Mouse (Mus musculus) left cerebral cortex, adult 18-20 months (tissue): ENCODE data around the gene Ccdc9. TPM values are rescaled to one million over a fixed set of nuclear protein-coding genes. Genes with fewer than 3 reads are reported as not detected.

Experiments used
- DNase-seq, 2 experiments: peaks; one replicate each; pipeline ENCODE4 v3.0.0; 2021 to 2022; ENCODE audit warnings: low spot score in 2 of 2, mixed read lengths in 1 of 2
- long read RNA-seq, 2 experiments: library from polyadenylated mRNA; stranded (forward); transcript quantifications; one replicate each; pipeline ENCODE4 v2.0.0; 2021
- total RNA-seq, 2 experiments: library from RNA; stranded (reverse); gene quantifications; 2 replicates each; pipeline ENCODE4 v1.2.3; 2021

Gene Ccdc9
- total RNA-seq: 100 to 1,000 TPM in 1 of 2 experiments, 10 to 100 TPM in 1; 81.0 to 102 TPM
- long read RNA-seq, experiment 1, partial matches to known transcripts: 53 of 92 reads
- long read RNA-seq, experiment 1, other reads (novel, unspliced or antisense): 36 of 92 reads
- long read RNA-seq, experiment 2, partial matches to known transcripts: 26 of 44 reads
- long read RNA-seq, experiment 2, other reads (novel, unspliced or antisense): 17 of 44 reads

DNA sequence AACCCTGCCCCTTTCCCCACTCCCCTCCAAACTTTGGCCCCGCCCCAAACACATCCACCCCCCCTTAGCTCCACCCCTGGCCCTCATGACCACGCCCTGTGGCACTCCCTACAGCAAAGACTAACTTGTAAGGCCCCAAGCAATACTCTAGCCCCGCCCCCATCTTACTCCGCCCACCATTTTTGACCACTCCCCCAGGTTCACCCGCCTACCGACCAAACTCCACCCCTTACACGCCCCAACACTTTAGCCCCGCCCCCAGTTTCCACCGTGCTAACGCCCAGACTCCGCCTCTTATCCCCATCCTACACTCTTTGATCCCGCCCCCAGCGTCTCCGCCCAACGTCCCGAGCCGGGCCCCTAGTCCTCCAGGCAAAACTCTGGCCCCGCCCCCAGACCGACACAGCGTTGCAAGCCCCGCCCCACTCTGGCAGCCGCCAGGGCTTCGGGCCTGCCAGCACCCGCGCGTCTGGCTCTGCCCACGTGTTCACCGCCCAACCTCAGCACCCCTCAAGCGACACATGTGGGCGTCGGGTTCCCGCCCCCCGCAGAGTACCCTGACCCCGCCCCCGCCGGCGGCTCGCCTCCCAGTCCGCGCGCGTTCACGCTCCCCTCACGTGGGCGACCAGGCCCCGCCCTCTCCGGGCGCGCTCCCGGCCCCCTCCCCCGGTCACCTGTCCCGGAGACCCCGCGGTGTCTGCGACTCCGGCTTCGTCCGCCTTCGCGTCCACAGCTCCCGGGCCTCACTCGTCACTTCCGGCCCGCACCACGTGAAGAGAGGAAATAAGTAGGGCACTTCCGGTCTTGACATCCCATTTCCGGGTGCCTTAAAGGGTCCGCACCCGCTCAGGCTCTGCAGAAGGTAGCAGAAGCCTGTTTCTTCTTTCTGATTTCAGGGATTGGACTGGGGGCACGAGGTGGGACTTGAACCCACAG is at the start of gene Ccdc9:
Ccdc9 (minus strand) TSS at position 770 of the 936 bp plus-strand sequence.
- DNase-seq: peak; percentile 99

DNA sequence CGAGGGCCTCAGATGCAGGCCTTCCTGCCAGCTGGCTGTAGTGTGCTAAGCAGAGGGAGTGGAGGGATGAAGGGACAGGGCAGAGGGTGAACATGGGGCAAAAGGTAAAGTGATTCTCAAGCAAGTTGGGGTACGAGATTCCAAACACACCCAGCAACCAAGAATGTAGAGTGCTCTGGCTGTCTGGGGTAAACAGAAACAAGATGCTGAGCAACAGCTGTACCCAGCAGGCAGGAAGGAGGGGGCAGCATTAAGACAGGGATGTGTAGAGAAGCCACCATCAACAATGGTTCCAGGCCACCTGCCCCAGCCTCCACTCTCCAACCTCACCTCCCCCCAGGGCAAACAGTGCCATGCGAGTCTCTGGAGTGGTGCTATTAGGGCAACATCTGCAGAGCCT is 42.6 kb upstream of the Ccdc9 start:
- no peak for DNase-seq

DNA sequence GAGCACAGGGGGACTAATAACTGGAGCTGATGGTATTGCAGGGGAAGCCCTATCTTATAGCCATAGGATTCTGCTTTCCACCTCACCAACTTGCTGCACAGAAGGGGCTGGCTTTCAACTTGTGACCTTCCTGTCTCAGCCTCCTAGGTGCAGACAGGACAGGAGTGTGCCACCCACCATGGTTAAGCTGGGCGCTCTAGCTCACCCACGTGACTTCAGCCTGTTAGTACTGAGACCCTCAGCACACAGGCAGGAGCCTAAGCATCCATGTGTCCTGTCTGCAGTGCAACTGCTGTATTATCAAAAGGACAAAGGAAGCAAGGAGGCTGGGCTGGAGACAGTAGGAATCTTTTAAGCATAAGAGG is 40.0 kb upstream of the Ccdc9 start:
- no peak for DNase-seq

DNA sequence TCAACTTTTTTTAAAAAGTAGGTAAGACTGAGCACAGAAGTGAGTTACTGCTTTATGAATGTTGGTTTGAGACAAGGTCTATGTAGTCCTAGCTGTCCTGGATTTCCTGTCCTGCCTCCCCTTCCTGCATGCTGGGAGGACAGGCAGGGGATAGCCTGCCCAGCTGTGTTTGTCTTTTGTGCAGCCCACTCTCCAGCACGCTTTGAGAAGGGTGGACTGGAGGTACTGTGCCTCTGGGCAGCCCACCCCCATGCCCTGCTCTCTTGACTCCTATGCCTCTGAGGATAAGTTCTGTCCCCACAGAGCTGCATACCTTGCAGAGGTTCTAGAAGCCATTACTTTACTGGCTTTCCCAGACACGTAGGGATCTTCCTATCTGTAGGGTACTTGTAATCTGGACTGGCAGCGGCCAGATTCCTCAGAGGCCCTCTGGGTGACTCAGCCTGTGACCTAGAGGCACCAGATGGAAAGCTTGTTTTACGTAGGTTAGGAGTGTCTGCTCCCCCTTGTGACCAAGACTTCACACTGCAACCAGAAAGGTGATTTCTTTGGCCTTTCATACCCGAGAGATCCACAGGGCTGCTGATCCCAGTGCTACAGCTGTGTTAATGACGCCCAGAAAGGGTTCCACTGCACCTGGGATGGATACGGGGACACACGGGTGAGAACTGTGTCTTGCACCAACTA is 39.5 kb upstream of the Ccdc9 start:
- DNase-seq: no peak

DNA sequence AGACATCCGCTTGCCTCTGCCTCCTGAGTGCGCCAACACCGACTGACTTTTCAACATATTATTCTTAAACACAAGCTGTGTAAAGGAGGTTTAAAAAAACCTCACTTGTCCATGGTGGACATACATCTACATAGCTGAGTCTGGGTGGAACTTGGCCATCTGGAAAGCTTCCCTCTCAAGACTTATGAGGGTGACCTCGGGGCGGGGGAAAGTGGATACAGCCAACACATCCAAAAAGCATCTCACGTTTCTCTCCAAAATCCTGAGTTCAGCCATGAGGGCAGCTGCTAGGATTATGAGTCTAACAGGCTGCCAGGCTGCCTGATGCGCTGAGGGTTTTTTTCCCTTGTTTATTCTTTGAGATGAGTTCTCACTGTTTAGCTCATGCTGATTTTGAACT is 38.1 kb upstream of the Ccdc9 start:
- no peak for DNase-seq

DNA sequence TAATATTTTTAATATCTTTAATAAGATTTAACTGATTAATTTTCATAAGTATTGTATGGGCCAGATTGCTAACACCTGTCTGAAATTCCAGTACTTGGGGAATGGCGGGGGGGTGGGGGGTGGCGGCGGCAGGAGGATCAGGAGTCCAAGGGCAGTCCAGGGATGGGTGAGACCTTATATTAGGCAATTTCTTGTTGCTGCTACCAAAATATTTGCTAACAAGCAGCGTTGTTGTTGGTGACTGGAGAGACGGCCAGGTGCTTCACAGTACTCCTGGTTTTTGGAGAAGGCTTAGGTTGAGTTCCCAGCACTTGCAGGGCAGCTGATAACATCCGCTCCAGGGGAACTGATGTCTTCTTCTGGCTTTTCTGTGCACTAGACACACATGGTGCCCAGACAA is 33.9 kb upstream of the Ccdc9 start:
- DNase-seq: no peak

DNA sequence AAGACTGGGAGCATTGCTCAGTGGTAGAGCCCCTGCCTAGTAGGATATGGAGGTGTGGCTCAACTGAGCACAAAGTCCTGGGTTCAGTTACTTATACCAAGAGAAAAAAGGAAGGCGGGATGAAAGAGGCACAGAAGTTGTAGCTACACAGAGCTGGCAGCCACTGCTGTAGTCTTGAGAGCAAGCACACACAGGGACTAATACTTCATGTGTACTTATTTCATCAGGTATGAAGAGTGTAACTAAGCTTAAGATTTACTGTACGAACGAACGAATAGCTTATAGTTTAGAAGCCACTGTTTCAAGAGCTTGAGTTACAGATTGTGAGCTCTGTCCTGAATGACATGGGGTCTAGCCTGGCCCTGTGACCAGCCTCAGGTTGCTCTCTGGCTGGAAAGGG is 32.6 kb upstream of the Ccdc9 start:
- DNase-seq: no peak

DNA sequence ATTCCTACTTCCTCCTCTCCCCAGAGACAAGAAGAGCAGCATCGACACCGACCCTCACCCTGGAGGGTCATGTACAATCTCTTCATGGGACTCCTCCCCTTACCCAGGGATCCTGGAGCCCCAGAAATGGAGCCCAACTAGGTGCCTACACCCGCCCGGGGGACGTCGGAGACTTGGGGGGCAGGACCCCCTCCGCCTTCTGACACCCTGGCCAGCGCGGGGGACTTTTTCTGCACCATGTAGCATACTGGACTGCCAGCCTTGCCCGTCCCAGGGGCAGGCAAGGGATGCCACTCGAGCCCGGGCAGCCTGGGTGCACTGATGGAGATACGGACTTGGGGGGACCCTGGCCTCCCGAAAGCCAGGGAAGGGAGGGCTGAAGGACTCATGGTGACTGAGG is 30.5 kb upstream of the Ccdc9 start:
- DNase-seq: no peak

DNA sequence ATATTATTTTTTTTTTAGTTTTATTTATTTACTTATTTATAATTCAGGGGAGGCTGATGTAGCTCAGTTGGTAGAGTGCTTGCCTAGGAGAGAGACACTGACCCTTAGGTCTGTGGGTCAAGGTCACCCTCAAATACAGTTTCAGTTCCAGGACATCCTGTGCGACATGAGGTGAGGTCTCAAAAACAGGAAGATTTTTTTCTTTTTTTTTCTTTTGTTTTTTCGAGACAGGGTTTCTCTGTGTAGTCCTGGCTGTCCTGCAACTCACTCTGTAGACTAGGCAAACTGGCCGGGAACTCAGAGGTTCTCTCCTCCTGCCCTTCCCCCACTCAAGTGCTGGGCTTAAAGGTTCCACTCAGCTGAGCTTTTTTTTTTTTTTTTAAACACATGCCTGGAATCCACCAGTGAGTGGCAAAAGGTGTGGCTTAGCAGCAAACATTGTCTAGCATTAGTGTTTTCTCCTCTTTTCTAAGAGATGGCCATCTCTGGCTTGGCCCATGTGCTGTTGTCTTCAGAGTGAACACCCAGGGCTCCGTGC is 28.7 kb upstream of the Ccdc9 start:
- no peak for DNase-seq

DNA sequence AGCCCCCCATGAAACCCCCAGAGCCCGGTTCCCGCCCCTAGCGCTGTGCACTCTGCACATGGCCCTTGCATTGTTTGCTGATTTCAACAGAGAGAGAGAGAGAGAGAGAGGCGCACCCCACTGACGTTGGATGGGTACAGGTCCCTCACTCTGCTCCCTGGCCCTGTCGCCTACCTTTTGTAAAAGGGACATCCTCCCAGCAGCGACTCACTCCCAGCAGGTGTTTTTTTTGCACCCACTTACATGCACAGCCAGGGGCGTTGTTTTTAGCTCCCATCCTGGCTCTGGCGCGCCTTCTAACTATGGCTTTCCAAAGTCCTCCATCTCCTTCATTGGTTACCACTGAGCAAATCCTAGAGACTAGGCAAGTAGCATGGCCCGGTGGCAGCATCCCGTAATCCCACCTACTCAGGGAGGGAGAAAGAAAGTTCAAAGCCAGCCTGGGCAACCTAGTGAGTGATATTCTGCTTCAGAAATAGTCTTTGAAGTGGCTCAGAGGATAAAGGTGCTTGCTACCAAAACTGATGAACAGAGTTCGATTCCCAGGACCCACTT is 27.7 kb upstream of the Ccdc9 start:
- DNase-seq: no peak

DNA sequence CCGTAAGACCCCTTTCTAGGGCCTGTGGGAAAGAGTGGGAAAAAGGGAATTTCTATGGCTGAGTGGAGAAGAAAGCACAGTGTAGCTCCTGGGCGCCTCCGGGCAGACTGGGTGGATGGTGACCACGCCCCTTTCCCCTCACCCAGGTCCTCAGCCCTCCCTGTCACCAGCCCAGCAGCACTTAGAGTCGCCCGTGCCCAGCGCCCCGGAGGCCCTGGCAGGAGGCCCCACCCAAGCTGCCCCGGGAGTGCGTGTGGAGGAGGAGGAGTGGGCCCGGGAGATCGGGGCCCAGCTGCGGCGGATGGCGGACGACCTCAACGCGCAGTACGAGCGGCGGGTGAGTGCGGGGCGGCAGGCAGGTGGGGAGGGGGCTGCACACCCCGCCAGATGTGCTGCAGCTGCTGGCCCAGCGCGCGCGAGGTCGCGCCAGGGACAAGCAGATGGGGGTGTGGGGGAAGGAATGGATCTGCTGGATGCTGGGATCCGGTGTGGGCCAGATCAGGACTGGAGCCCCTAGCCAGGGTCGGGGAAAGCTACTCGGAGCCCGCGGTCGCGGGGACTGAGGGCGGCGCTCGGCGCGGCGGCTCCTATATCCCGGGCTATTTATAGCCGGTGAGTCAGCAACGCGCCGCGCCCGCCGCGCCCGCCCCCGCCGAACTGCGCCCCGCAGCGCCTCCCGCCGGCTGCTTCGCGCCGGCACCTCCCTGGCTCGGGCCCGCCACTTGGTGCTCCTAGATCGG is 27.1 kb upstream of the Ccdc9 start:
- peak; percentile 80 to 87 for DNase-seq

DNA sequence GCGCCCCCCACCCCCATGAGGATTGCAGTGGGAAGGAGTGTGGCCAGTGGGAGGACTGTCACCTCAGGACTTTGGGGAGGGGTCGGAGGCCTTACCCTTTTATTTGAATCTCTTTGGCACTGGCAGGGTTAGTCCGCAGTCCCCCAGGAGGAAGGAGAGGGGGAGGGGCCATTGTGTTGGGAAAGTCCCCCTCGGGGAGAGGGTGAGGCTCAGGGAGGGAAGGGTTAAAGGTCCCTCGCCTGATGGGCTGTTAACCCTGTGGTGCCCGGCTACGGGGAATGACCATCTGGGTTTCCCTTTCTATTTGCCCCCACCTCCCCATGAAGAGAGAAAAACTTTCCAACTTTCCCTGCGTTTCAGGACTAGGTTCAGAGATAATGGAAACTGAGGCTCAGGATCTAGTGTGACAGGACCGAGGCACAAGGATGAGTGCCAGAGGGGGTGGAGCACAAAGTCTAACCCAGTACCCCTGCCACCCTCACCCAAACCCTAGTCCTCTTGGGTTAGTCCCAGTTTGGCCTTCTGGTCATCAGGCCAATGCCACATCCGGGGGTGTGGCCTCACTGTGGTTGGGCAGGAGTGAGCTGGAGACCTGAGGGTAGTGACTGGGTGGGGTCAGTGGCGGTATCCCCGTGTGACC is 26.2 kb upstream of the Ccdc9 start:
- DNase-seq: no peak

DNA sequence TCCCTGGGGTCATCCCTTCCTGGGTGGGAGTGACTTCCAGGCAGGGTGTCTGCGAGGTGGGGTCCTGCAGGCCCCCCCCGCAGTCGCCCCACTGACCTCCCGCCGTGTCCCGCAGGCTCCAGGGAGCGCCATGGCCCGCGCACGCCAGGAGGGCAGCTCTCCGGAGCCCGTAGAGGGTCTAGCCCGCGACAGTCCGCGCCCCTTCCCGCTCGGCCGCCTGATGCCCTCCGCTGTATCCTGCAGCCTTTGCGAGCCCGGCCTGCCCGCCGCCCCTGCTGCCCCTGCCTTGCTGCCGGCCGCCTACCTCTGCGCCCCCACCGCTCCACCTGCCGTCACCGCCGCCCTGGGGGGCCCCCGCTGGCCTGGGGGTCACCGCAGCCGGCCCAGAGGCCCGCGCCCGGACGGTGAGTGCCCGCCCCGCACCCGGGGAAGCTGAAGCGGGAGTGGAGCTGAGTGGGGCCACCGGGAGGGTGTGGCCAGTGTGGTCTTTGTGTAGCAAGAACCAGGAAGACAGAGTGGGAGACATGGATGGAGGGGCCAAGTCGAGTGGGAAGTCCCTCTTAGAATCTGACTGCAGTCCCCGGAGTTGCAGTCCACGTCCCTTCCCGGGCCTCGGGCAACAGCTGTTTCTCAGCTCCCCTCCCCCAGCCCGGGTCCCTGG is 25.5 kb upstream of the Ccdc9 start:
- DNase-seq: no peak

DNA sequence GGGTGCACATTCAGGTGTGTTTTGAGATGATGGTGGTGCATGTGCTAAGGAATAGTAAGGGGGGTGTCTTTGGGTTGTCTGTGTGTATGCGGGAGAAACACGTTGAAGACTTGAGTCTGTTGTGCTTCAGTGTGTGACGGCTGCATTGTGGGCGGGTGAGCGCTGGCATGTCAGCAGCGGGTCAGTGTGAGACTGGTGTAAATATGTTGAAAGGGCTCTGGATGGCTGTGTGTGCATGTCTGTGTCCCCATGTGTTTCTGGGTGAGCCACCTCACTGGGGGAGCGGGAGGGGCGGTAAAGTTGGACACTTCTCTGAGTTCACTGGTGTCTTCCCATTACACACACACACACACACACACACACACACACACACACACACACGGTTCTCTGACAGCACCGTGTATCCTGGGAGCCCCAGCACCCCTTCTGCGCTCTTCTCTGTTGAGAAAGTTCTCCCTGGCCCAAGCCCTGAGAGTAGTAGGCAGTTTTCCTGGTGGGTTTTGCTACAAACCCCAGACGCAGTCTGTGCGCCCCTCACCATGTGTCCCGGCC is 24.9 kb upstream of the Ccdc9 start:
- DNase-seq: no peak

DNA sequence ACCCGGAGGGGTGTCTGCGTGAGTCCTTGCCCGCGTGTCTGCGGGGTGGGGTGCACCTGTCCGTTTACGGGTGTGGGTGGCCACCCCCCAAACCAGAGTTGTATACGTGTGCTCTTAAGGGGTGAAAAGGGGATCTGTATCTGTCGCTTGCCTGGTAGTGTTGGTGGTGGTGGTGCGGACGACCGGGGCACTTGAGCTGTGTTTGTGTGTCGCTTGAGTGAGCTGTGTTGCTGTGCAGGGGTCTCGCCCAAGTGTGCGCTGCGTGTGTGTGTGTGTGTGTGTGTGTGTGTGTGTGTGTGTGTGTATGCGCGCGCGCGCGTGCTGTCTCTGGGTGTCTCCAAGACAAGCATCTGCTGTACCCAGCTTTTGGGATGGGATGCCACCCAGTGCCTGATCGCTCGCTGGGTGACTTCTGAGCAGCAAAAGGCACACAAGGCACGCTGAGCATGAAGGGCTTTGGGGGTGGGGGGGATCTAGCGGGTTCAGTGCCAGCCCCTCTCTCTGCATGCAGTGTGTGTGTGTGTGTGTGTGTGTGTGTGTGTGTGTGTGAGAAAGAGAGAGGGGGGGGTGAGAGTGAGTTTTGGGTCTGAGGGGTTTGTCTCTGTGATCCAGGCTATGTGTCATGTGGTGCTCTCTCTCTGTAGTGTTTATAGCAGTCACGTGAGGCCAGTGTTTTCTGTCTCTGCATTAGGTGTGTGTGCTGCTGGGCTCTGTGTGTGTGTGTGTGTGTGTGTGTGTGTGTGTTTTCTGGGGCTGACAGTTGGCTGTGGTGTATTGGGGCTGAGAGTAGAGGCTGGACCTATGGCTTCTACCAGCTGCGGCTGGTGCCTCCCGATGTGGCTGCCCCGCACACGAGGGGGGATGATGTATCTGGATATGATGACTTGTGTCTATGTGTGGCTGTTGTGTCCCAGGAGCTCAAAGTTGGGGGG is 24.2 kb upstream of the Ccdc9 start:
- peak; percentile 50 to 71 for DNase-seq

DNA sequence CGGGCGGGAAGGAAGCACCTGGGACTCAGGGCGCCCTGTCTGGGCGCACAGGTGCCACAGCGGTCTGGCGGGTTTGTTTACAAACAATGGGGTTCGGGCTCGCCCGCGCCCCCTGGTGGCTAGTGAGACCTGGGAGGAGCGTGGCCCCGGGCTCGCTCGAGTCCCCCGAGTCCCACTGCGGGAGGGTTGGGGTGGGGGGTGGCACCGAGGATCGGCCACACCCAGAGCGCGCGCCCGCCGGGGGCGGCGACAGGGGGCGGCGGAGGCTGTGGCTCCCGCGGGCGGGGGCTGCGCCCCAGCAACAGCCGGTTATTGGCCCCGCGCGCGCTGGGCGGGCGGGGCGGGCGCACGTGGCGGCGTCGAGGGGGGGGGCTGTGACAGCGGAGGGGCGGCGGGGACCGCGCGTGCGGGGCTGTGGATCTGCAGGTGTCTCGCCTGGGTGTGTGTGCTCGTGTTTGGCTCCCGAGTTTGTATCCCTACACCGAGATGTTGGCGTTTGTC is 23.5 kb upstream of the Ccdc9 start:
- peak; percentile 75 to 76 for DNase-seq

DNA sequence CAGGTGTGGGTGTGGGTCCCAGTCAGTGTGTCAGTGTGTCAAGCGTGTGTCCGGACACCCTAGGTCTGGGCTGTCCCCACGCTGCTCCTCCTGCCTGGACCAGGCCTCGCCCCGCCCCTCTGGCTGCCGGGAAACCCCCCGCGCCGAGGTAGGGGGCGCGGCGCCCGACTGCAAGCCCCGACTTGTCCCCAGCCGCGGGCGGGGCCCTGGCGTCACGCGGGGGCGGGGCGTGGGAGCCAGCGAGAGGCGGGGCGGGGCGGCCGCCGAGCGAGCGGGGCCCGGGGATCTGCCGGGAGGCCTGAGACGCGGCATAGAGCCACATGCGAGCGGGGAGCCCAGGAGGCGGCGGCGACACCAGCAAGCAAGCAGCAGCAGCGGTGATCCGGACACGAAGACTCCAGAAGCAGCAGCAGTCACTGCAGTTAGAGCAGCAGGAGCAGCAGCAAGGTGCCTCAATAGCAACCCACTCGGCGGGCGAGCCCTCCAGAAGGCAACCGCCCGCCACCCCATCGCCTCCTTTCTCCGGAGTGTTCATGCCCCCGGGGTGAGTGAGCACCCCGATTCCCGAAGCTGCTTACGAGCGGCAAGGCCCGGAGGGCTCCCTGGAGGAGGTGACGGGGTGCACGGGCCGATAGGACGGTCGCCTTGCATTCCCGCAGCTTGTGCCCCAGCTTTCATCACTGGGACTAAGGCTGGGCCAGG is 22.9 kb upstream of the Ccdc9 start:
- DNase-seq: peak; percentile 76 to 86
